Mouse (Mus musculus) hindbrain, embryonic 16.5 days (tissue): Measurements from ENCODE around the gene Olfr1494. TPM values are rescaled to one million over a fixed set of nuclear protein-coding genes. Genes with fewer than 3 reads are reported as not detected.

Experiments
- polyA plus RNA-seq: library from polyadenylated mRNA; unstranded; fragments of >200 nt; fragmentation: Nextera tagmentation; extraction: Ambion mirVana; gene quantifications from 2 replicates; pipeline ENCODE4 v1.2.1, GENCODE M21; 2015

Gene Olfr1494
- polyA plus RNA-seq, 1 experiment from 2014 or later = not detected

Other genes with a start within 250 kb of the Olfr1494 start
- gene Olfr1477, start 239.2 kb upstream of the Olfr1494 start, polyA plus RNA-seq = not detected in 2 replicates
- not detected in 2 replicates for gene Olfr1480, start 211.8 kb upstream of the Olfr1494 start, polyA plus RNA-seq
- gene Olfr1484, start 156.2 kb upstream of the Olfr1494 start, polyA plus RNA-seq = not detected in 2 replicates
- not detected in 2 replicates for gene Olfr1487, start 122.4 kb upstream of the Olfr1494 start, polyA plus RNA-seq
- not detected in 2 replicates for gene Olfr1489, start 108.1 kb upstream of the Olfr1494 start, polyA plus RNA-seq
- gene Olfr1490, start 88.6 kb upstream of the Olfr1494 start, polyA plus RNA-seq = not detected in 2 replicates
- not detected in 2 replicates for gene Olfr1491, start 42.5 kb upstream of the Olfr1494 start, polyA plus RNA-seq
- not detected in 2 replicates for gene Olfr1493-ps1, start 16.4 kb upstream of the Olfr1494 start, polyA plus RNA-seq
- not detected in 2 replicates for gene Olfr1495, start 24.9 kb downstream of the Olfr1494 start, polyA plus RNA-seq
- not detected in 2 replicates for gene Olfr1496, start 38.1 kb downstream of the Olfr1494 start, polyA plus RNA-seq
- not detected in 2 replicates for gene Olfr1497, start 58.5 kb downstream of the Olfr1494 start, polyA plus RNA-seq
- not detected in 2 replicates for gene Olfr1499, start 79.7 kb downstream of the Olfr1494 start, polyA plus RNA-seq
- gene Olfr1500, start 90.8 kb downstream of the Olfr1494 start, polyA plus RNA-seq = not detected in 2 replicates
- gene Olfr1501, start 111.0 kb downstream of the Olfr1494 start, polyA plus RNA-seq = not detected in 2 replicates
- gene Olfr1502, start 122.1 kb downstream of the Olfr1494 start, polyA plus RNA-seq = not detected in 2 replicates
- gene Olfr1504, start 158.2 kb downstream of the Olfr1494 start, polyA plus RNA-seq = not detected in 2 replicates
- not detected in 2 replicates for gene Olfr1505, start 173.8 kb downstream of the Olfr1494 start, polyA plus RNA-seq